Mouse (Mus musculus) MEL (cell line): ENCODE results near the gene Gm21954.

Source experiments
- CTCF ChIP-seq, 3 experiments: IDR thresholded peaks in 2 of 3; conservative IDR thresholded peaks in 1 of 3; 2 replicates each; pipeline ENCODE4 v1.5.1; 2011 to 2012; ENCODE audit warnings: low read length in 3 of 3, low read depth in 2 of 3, mild to moderate bottlenecking in 2 of 3, improper control_type of control experiment in 1 of 3, inconsistent platforms in 1 of 3, mixed read lengths in 1 of 3, moderate library complexity in 1 of 3; ENCODE audit not compliant: control insufficient read depth in 1 of 3, insufficient read depth in 1 of 3, poor library complexity in 1 of 3, severe bottlenecking in 1 of 3
- GATA1 ChIP-seq: IDR thresholded peaks from 2 replicates; pipeline ENCODE4 v1.6.1; 2011; ENCODE audit warnings: low read depth, low read length, improper control_type of control experiment

- TF ChIP-seq CTCF (IDR thresholded peaks at IDR 0.05 in 2 of 3, conservative IDR thresholded peaks at IDR 0.05 in 1 of 3; ENCODE audit: control insufficient read depth in 1 of 3, insufficient read depth in 1 of 3, low read depth in 2 of 3, low read length in 3 of 3, poor library complexity in 1 of 3, severe bottlenecking in 1 of 3) (no peak), GATA1 (no peak)
Measured at GRCm38 (mm10) chr3:55446681-55447080, 25.3 kb downstream of the Gm21954 start.
